Mouse (Mus musculus): Measurements from ENCODE around the gene Oxt. TPM values are rescaled to one million over a fixed set of nuclear protein-coding genes. Genes with fewer than 3 reads are reported as not detected.

The Oxt gene
- total RNA-seq, 1 experiment = 0.45 TPM

- Histone ChIP-seq H3K9me3 (ENCODE audit: control insufficient read depth, insufficient read depth, low read depth, low read length) (no peaks in the 10 kb centered on the region), H3K9ac (ENCODE audit: insufficient read depth, low read depth, low read length, poor library complexity, severe bottlenecking) (no peak overlapping the region), H3K27ac (ENCODE audit: insufficient read depth, low read depth, low read length, poor library complexity, severe bottlenecking) (no peak overlapping the region), H3K4me3 (ENCODE audit: insufficient read depth in 1 of 2, low read depth in 1 of 2, low read length in 2 of 2, poor library complexity in 1 of 2, severe bottlenecking in 1 of 2) (no peak overlapping the region), H3K36me3 (ENCODE audit: control insufficient read depth, insufficient read depth, low read length, poor library complexity, severe bottlenecking) (peaks cover 9% of the 10 kb centered on the region; the same call in 1 of the 2 replicates), H3K4me1 (ENCODE audit: control insufficient read depth in 2 of 2, insufficient read depth in 2 of 2, low read length in 2 of 2, poor library complexity in 1 of 2) (peaks cover 0 to 2% of the 10 kb centered on the region in 2 experiments; a peak in 1 of 4 replicates)
- no peak for TF ChIP-seq ZNF384 (IDR thresholded peaks at IDR 0.05; ENCODE audit: low read depth, low read length)
- TF ChIP-seq CHD2 (IDR thresholded peaks at IDR 0.05; ENCODE audit: low read depth, low read length) = no peak
- no peak for TF ChIP-seq ZC3H11A (IDR thresholded peaks at IDR 0.05; ENCODE audit: borderline replicate concordance, low read depth, low read length)
- no peak for TF ChIP-seq MAFK (IDR thresholded peaks at IDR 0.05; ENCODE audit: insufficient read depth, low read depth, low read length)
- TF ChIP-seq HCFC1 (IDR thresholded peaks at IDR 0.05; ENCODE audit: borderline replicate concordance, insufficient read depth, low read length) = no peak
- DNase-seq (ENCODE audit: low read depth, low spot score) = no peak
- in situ Hi-C loops (cut with MboI; ENCODE audit: low sequenced_read_pairs in 2 of 2, unreplicated experiment in 2 of 2) = no loop called here
Measured at GRCm38 (mm10) chr2:130589761-130590160, 13.8 kb downstream of the Oxt start.

GRCm38 (mm10) chr2:130591016-130591415 is 15.0 kb downstream of the Oxt start:
- DNase-seq (ENCODE audit: low read depth, low spot score) = no peak
- Histone ChIP-seq H3K4me3 (ENCODE audit: insufficient read depth in 1 of 2, low read depth in 1 of 2, low read length in 2 of 2, poor library complexity in 1 of 2, severe bottlenecking in 1 of 2) (no peak overlapping the region), H3K36me3 (ENCODE audit: control insufficient read depth, insufficient read depth, low read length, poor library complexity, severe bottlenecking) (peaks cover 15% of the 10 kb centered on the region; the same call in 1 of the 2 replicates), H3K27ac (ENCODE audit: insufficient read depth, low read depth, low read length, poor library complexity, severe bottlenecking) (no peak overlapping the region), H3K9me3 (ENCODE audit: control insufficient read depth, insufficient read depth, low read depth, low read length) (no peaks in the 10 kb centered on the region), H3K4me1 (ENCODE audit: control insufficient read depth in 2 of 2, insufficient read depth in 2 of 2, low read length in 2 of 2, poor library complexity in 1 of 2) (peaks cover 0 to 2% of the 10 kb centered on the region in 2 experiments; a peak in 1 of 4 replicates), H3K9ac (ENCODE audit: insufficient read depth, low read depth, low read length, poor library complexity, severe bottlenecking) (no peak overlapping the region)
- TF ChIP-seq HCFC1 (IDR thresholded peaks at IDR 0.05; ENCODE audit: borderline replicate concordance, insufficient read depth, low read length) (no peak), ZC3H11A (IDR thresholded peaks at IDR 0.05; ENCODE audit: borderline replicate concordance, low read depth, low read length) (no peak), CHD2 (IDR thresholded peaks at IDR 0.05; ENCODE audit: low read depth, low read length) (no peak)
- in situ Hi-C loops (cut with MboI; ENCODE audit: low sequenced_read_pairs in 2 of 2, unreplicated experiment in 2 of 2) = no loop called here

GRCm38 (mm10) chr2:130595596-130595995 is 19.6 kb downstream of the Oxt start:
- H3K4me1 ChIP-seq (ENCODE audit: control insufficient read depth in 2 of 2, insufficient read depth in 2 of 2, low read length in 2 of 2, poor library complexity in 1 of 2) = no peaks in the 10 kb centered on the region
- H3K9me3 ChIP-seq (ENCODE audit: control insufficient read depth, insufficient read depth, low read depth, low read length) = no peaks in the 10 kb centered on the region
- H3K36me3 ChIP-seq (ENCODE audit: control insufficient read depth, insufficient read depth, low read length, poor library complexity, severe bottlenecking) = peaks cover 34% of the 10 kb centered on the region
- in situ Hi-C loops (cut with MboI; ENCODE audit: low sequenced_read_pairs in 2 of 2, unreplicated experiment in 2 of 2) = no loop called here
- no peak overlapping the region for H3K4me3 ChIP-seq (ENCODE audit: insufficient read depth in 1 of 2, low read depth in 1 of 2, low read length in 2 of 2, poor library complexity in 1 of 2, severe bottlenecking in 1 of 2)
- DNase-seq (ENCODE audit: low read depth, low spot score) = no peak
- no peak overlapping the region for H3K27ac ChIP-seq (ENCODE audit: insufficient read depth, low read depth, low read length, poor library complexity, severe bottlenecking)
- TF ChIP-seq MAFK (IDR thresholded peaks at IDR 0.05; ENCODE audit: insufficient read depth, low read depth, low read length) = no peak
- no peak for TF ChIP-seq HCFC1 (IDR thresholded peaks at IDR 0.05; ENCODE audit: borderline replicate concordance, insufficient read depth, low read length)
- TF ChIP-seq CHD2 (IDR thresholded peaks at IDR 0.05; ENCODE audit: low read depth, low read length) = no peak
- no peak for TF ChIP-seq ZC3H11A (IDR thresholded peaks at IDR 0.05; ENCODE audit: borderline replicate concordance, low read depth, low read length)
- no peak for TF ChIP-seq ZNF384 (IDR thresholded peaks at IDR 0.05; ENCODE audit: low read depth, low read length)
- no peak overlapping the region for H3K9ac ChIP-seq (ENCODE audit: insufficient read depth, low read depth, low read length, poor library complexity, severe bottlenecking)

- H3K27ac ChIP-seq (ENCODE audit: insufficient read depth, low read depth, low read length, poor library complexity, severe bottlenecking) = no peak overlapping the region
- H3K36me3 ChIP-seq (ENCODE audit: control insufficient read depth, insufficient read depth, low read length, poor library complexity, severe bottlenecking) = peaks cover 28% of the 10 kb centered on the region
- no peaks in the 10 kb centered on the region for H3K4me1 ChIP-seq (ENCODE audit: control insufficient read depth in 2 of 2, insufficient read depth in 2 of 2, low read length in 2 of 2, poor library complexity in 1 of 2)
- TF ChIP-seq ZNF384 (IDR thresholded peaks at IDR 0.05; ENCODE audit: low read depth, low read length) = no peak
- no peak for TF ChIP-seq ZC3H11A (IDR thresholded peaks at IDR 0.05; ENCODE audit: borderline replicate concordance, low read depth, low read length)
- TF ChIP-seq MAFK (IDR thresholded peaks at IDR 0.05; ENCODE audit: insufficient read depth, low read depth, low read length) = no peak
- TF ChIP-seq HCFC1 (IDR thresholded peaks at IDR 0.05; ENCODE audit: borderline replicate concordance, insufficient read depth, low read length) = no peak
- TF ChIP-seq CHD2 (IDR thresholded peaks at IDR 0.05; ENCODE audit: low read depth, low read length) = no peak
- DNase-seq (ENCODE audit: low read depth, low spot score) = no peak
- H3K9ac ChIP-seq (ENCODE audit: insufficient read depth, low read depth, low read length, poor library complexity, severe bottlenecking) = no peak overlapping the region
- in situ Hi-C loops (cut with MboI; ENCODE audit: low sequenced_read_pairs in 2 of 2, unreplicated experiment in 2 of 2) = no loop called here
- H3K9me3 ChIP-seq (ENCODE audit: control insufficient read depth, insufficient read depth, low read depth, low read length) = no peaks in the 10 kb centered on the region
- H3K4me3 ChIP-seq (ENCODE audit: insufficient read depth in 1 of 2, low read depth in 1 of 2, low read length in 2 of 2, poor library complexity in 1 of 2, severe bottlenecking in 1 of 2) = no peak overlapping the region
Measured at GRCm38 (mm10) chr2:130597601-130598010, 21.6 kb downstream of the Oxt start.

- in situ Hi-C loops (cut with MboI; ENCODE audit: low sequenced_read_pairs in 2 of 2, unreplicated experiment in 2 of 2) = no loop called here
- Histone ChIP-seq H3K4me3 (ENCODE audit: insufficient read depth in 1 of 2, low read depth in 1 of 2, low read length in 2 of 2, poor library complexity in 1 of 2, severe bottlenecking in 1 of 2) (no peak overlapping the region), H3K9me3 (ENCODE audit: control insufficient read depth, insufficient read depth, low read depth, low read length) (no peaks in the 10 kb centered on the region), H3K27ac (ENCODE audit: insufficient read depth, low read depth, low read length, poor library complexity, severe bottlenecking) (no peak overlapping the region), H3K9ac (ENCODE audit: insufficient read depth, low read depth, low read length, poor library complexity, severe bottlenecking) (no peak overlapping the region), H3K4me1 (ENCODE audit: control insufficient read depth in 2 of 2, insufficient read depth in 2 of 2, low read length in 2 of 2, poor library complexity in 1 of 2) (no peaks in the 10 kb centered on the region), H3K36me3 (ENCODE audit: control insufficient read depth, insufficient read depth, low read length, poor library complexity, severe bottlenecking) (peaks cover 28% of the 10 kb centered on the region)
- TF ChIP-seq ZNF384 (IDR thresholded peaks at IDR 0.05; ENCODE audit: low read depth, low read length) (no peak), HCFC1 (IDR thresholded peaks at IDR 0.05; ENCODE audit: borderline replicate concordance, insufficient read depth, low read length) (no peak), ZC3H11A (IDR thresholded peaks at IDR 0.05; ENCODE audit: borderline replicate concordance, low read depth, low read length) (no peak)
- DNase-seq (ENCODE audit: low read depth, low spot score) = no peak
Measured at GRCm38 (mm10) chr2:130598399-130598798, 22.4 kb downstream of the Oxt start.

Data from ES-E14 (cell line).